Mouse (Mus musculus): Measurements from ENCODE around the gene Iffo2. TPM values are rescaled to one million over a fixed set of nuclear protein-coding genes. Genes with fewer than 3 reads are reported as not detected.

Gene Iffo2
- polyA plus RNA-seq, 1 experiment from 2014 or later, result 4.8 TPM

GRCm38 (mm10) chr4:139624116-139624489, 93.8 kb downstream of the Iffo2 start:
- H3K4me1 ChIP-seq (replicated peaks; ENCODE audit: control insufficient read depth, insufficient read depth, low read length), result 0 out of 2 replicates have a peak, but pooled peaks cover 7% of the 10 kb centered on the region
- 55% methylated on average over 5 of the region's 5 CpGs for WGBS
- DNase-seq (ENCODE audit: low spot score) (no peak), ATAC-seq (ENCODE audit: low FRiP score) (no peak)
- H3K9ac ChIP-seq (ENCODE audit: low read depth, low read length), result no peak overlapping the region
- H3K9me3 ChIP-seq (ENCODE audit: control insufficient read depth, low read length), result no peaks in the 10 kb centered on the region
- H3K27me3 ChIP-seq (ENCODE audit: control insufficient read depth, insufficient read depth, low read length), result no peaks in the 10 kb centered on the region
- H3K27ac ChIP-seq (ENCODE audit: low read depth, low read length), result no peak overlapping the region
- H3K36me3 ChIP-seq (ENCODE audit: control insufficient read depth, insufficient read depth, low read length), result no peaks in the 10 kb centered on the region
- no peak overlapping the region for H3K4me3 ChIP-seq (ENCODE audit: low read depth, low read length)
- H3K4me2 ChIP-seq (replicated peaks; ENCODE audit: low read depth, low read length), result peak overlapping the region; percentile 86; the same call in 1 of the 2 replicates

GRCm38 (mm10) chr4:139624706-139625105, 94.4 kb downstream of the Iffo2 start:
- Histone ChIP-seq H3K27ac (ENCODE audit: low read depth, low read length) (no peak overlapping the region), H3K27me3 (ENCODE audit: control insufficient read depth, insufficient read depth, low read length) (no peaks in the 10 kb centered on the region), H3K4me1 (replicated peaks; ENCODE audit: control insufficient read depth, insufficient read depth, low read length) (0 out of 2 replicates have a peak, but pooled peaks cover 7% of the 10 kb centered on the region), H3K9me3 (ENCODE audit: control insufficient read depth, low read length) (no peaks in the 10 kb centered on the region), H3K4me3 (ENCODE audit: low read depth, low read length) (no peak overlapping the region), H3K4me2 (replicated peaks; ENCODE audit: low read depth, low read length) (no peak overlapping the region), H3K36me3 (ENCODE audit: control insufficient read depth, insufficient read depth, low read length) (no peaks in the 10 kb centered on the region), H3K9ac (ENCODE audit: low read depth, low read length) (no peak overlapping the region)
- ATAC-seq (ENCODE audit: low FRiP score), result no peak
- WGBS, result 80% methylated on average over 10 of the region's 10 CpGs
- DNase-seq (ENCODE audit: low spot score), result no peak

GRCm38 (mm10) chr4:139627361-139627760, 97.0 kb downstream of the Iffo2 start:
- ATAC-seq (ENCODE audit: low FRiP score) (no peak), DNase-seq (ENCODE audit: low spot score) (no peak)
- Histone ChIP-seq H3K4me2 (replicated peaks; ENCODE audit: low read depth, low read length) (no peak overlapping the region), H3K36me3 (ENCODE audit: control insufficient read depth, insufficient read depth, low read length) (no peaks in the 10 kb centered on the region), H3K9me3 (ENCODE audit: control insufficient read depth, low read length) (no peaks in the 10 kb centered on the region), H3K9ac (ENCODE audit: low read depth, low read length) (no peak overlapping the region), H3K4me3 (ENCODE audit: low read depth, low read length) (no peak overlapping the region), H3K27me3 (ENCODE audit: control insufficient read depth, insufficient read depth, low read length) (no peaks in the 10 kb centered on the region), H3K27ac (ENCODE audit: low read depth, low read length) (no peak overlapping the region), H3K4me1 (replicated peaks; ENCODE audit: control insufficient read depth, insufficient read depth, low read length) (0 out of 2 replicates have a peak, but pooled peaks cover 7% of the 10 kb centered on the region)
- 95% methylated on average over 11 of the region's 11 CpGs for WGBS

GRCm38 (mm10) chr4:139630171-139630570, 99.8 kb downstream of the Iffo2 start:
- Histone ChIP-seq H3K4me2 (replicated peaks; ENCODE audit: low read depth, low read length) (no peak overlapping the region), H3K4me1 (replicated peaks; ENCODE audit: control insufficient read depth, insufficient read depth, low read length) (no peaks in the 10 kb centered on the region), H3K36me3 (ENCODE audit: control insufficient read depth, insufficient read depth, low read length) (no peaks in the 10 kb centered on the region), H3K4me3 (ENCODE audit: low read depth, low read length) (no peak overlapping the region), H3K27ac (ENCODE audit: low read depth, low read length) (no peak overlapping the region), H3K27me3 (ENCODE audit: control insufficient read depth, insufficient read depth, low read length) (no peaks in the 10 kb centered on the region), H3K9me3 (ENCODE audit: control insufficient read depth, low read length) (no peaks in the 10 kb centered on the region), H3K9ac (ENCODE audit: low read depth, low read length) (no peak overlapping the region)
- ATAC-seq (ENCODE audit: low FRiP score) (no peak), DNase-seq (ENCODE audit: low spot score) (no peak)
- WGBS, result 67% methylated on average over 10 of the region's 10 CpGs

GRCm38 (mm10) chr4:139631141-139631540, 100.8 kb downstream of the Iffo2 start:
- no peaks in the 10 kb centered on the region for H3K27me3 ChIP-seq (ENCODE audit: control insufficient read depth, insufficient read depth, low read length)
- no peak overlapping the region for H3K4me3 ChIP-seq (ENCODE audit: low read depth, low read length)
- ATAC-seq (ENCODE audit: low FRiP score) (no peak), DNase-seq (ENCODE audit: low spot score) (no peak)
- no peaks in the 10 kb centered on the region for H3K9me3 ChIP-seq (ENCODE audit: control insufficient read depth, low read length)
- H3K4me1 ChIP-seq (replicated peaks; ENCODE audit: control insufficient read depth, insufficient read depth, low read length), result no peaks in the 10 kb centered on the region
- H3K4me2 ChIP-seq (replicated peaks; ENCODE audit: low read depth, low read length), result no peak overlapping the region
- 86% methylated on average over 5 of the region's 5 CpGs for WGBS
- no peaks in the 10 kb centered on the region for H3K36me3 ChIP-seq (ENCODE audit: control insufficient read depth, insufficient read depth, low read length)
- H3K9ac ChIP-seq (ENCODE audit: low read depth, low read length), result no peak overlapping the region
- no peak overlapping the region for H3K27ac ChIP-seq (ENCODE audit: low read depth, low read length)

- H3K27ac ChIP-seq (ENCODE audit: low read depth, low read length), result no peak overlapping the region
- H3K4me2 ChIP-seq (replicated peaks; ENCODE audit: low read depth, low read length), result no peak overlapping the region
- no peaks in the 10 kb centered on the region for H3K36me3 ChIP-seq (ENCODE audit: control insufficient read depth, insufficient read depth, low read length)
- 88% methylated on average over 7 of the region's 7 CpGs for WGBS
- no peak overlapping the region for H3K4me3 ChIP-seq (ENCODE audit: low read depth, low read length)
- no peaks in the 10 kb centered on the region for H3K4me1 ChIP-seq (replicated peaks; ENCODE audit: control insufficient read depth, insufficient read depth, low read length)
- no peak for ATAC-seq (ENCODE audit: low FRiP score)
- no peak for DNase-seq (ENCODE audit: low spot score)
- no peak overlapping the region for H3K9ac ChIP-seq (ENCODE audit: low read depth, low read length)
- no peaks in the 10 kb centered on the region for H3K9me3 ChIP-seq (ENCODE audit: control insufficient read depth, low read length)
- H3K27me3 ChIP-seq (ENCODE audit: control insufficient read depth, insufficient read depth, low read length), result no peaks in the 10 kb centered on the region
Observed at GRCm38 (mm10) chr4:139631569-139632253, 101.4 kb downstream of the Iffo2 start.

GRCm38 (mm10) chr4:139632254-139632580, 101.9 kb downstream of the Iffo2 start:
- no peak overlapping the region for H3K4me2 ChIP-seq (replicated peaks; ENCODE audit: low read depth, low read length)
- H3K9me3 ChIP-seq (ENCODE audit: control insufficient read depth, low read length), result no peaks in the 10 kb centered on the region
- no peak overlapping the region for H3K4me3 ChIP-seq (ENCODE audit: low read depth, low read length)
- H3K27me3 ChIP-seq (ENCODE audit: control insufficient read depth, insufficient read depth, low read length), result no peaks in the 10 kb centered on the region
- H3K9ac ChIP-seq (ENCODE audit: low read depth, low read length), result no peak overlapping the region
- no peaks in the 10 kb centered on the region for H3K36me3 ChIP-seq (ENCODE audit: control insufficient read depth, insufficient read depth, low read length)
- DNase-seq (ENCODE audit: low spot score) (no peak), ATAC-seq (ENCODE audit: low FRiP score) (no peak)
- 83% methylated on average over 10 of the region's 10 CpGs for WGBS
- no peaks in the 10 kb centered on the region for H3K4me1 ChIP-seq (replicated peaks; ENCODE audit: control insufficient read depth, insufficient read depth, low read length)
- H3K27ac ChIP-seq (ENCODE audit: low read depth, low read length), result no peak overlapping the region

GRCm38 (mm10) chr4:139636373-139636772, 106.0 kb downstream of the Iffo2 start:
- H3K4me1 ChIP-seq (replicated peaks; ENCODE audit: control insufficient read depth, insufficient read depth, low read length), result peaks cover 10% of the 10 kb centered on the region

GRCm38 (mm10) chr4:139637847-139638246, 107.5 kb downstream of the Iffo2 start:
- Histone ChIP-seq H3K4me2 (replicated peaks; ENCODE audit: low read depth, low read length) (no peak overlapping the region), H3K9me3 (ENCODE audit: control insufficient read depth, low read length) (no peaks in the 10 kb centered on the region), H3K27ac (ENCODE audit: low read depth, low read length) (no peak overlapping the region), H3K36me3 (ENCODE audit: control insufficient read depth, insufficient read depth, low read length) (no peaks in the 10 kb centered on the region), H3K27me3 (ENCODE audit: control insufficient read depth, insufficient read depth, low read length) (peaks cover 7% of the 10 kb centered on the region), H3K9ac (ENCODE audit: low read depth, low read length) (no peak overlapping the region), H3K4me1 (replicated peaks; ENCODE audit: control insufficient read depth, insufficient read depth, low read length) (peaks cover 17% of the 10 kb centered on the region), H3K4me3 (ENCODE audit: low read depth, low read length) (no peak overlapping the region)
- ATAC-seq (ENCODE audit: low FRiP score), result no peak
- DNase-seq (ENCODE audit: low spot score), result no peak
- WGBS, result 94% methylated on average over 9 of the region's 9 CpGs

More at GRCm38 (mm10) chr4:139636373-139636772, 106.0 kb downstream of the Iffo2 start:
- H3K4me2 ChIP-seq (replicated peaks; ENCODE audit: low read depth, low read length), result no peak overlapping the region
- H3K9ac ChIP-seq (ENCODE audit: low read depth, low read length), result no peak overlapping the region
- no peak overlapping the region for H3K4me3 ChIP-seq (ENCODE audit: low read depth, low read length)
- ATAC-seq (ENCODE audit: low FRiP score), result no peak
- no peaks in the 10 kb centered on the region for H3K9me3 ChIP-seq (ENCODE audit: control insufficient read depth, low read length)
- no peaks in the 10 kb centered on the region for H3K36me3 ChIP-seq (ENCODE audit: control insufficient read depth, insufficient read depth, low read length)
- H3K27ac ChIP-seq (ENCODE audit: low read depth, low read length), result no peak overlapping the region
- peak; percentile 87 for DNase-seq (ENCODE audit: low spot score)
- 32% methylated on average over 7 of the region's 7 CpGs for whole genome bisulfite sequencing
- H3K27me3 ChIP-seq (ENCODE audit: control insufficient read depth, insufficient read depth, low read length), result peaks cover under 1% of the 10 kb centered on the region; the same call in 1 of the 2 replicates

Data from hindbrain, embryonic 11.5 days (tissue).